ENCODE assay signal across 8 mouse cellular contexts in genomic region chr4:43478906-43479832, GRCm38 (mm10). TPM values are rescaled to one million over a fixed set of nuclear protein-coding genes. Genes with fewer than 3 reads are reported as not detected.
DNase-seq lines count a peak whose midpoint lies in the region; ATAC-seq and TF ChIP-seq lines count a peak whose summit lies in the region.

No protein-coding gene starts in this region.

- 44% methylated on average over 24 of the region's 24 CpGs for WGBS in heart, embryonic 12.5 days
- WGBS in limb, embryonic 13.5 days = 48% methylated on average over 24 of the region's 24 CpGs
- WGBS in thymus, adult 2 months = 35% methylated on average over 24 of the region's 24 CpGs

- no peaks in the 10 kb centered on the region; the same call in 1 of the 2 replicates for H3K4me1 ChIP-seq in heart, embryonic 12.5 days (replicated peaks)
- H3K4me1 ChIP-seq in limb, embryonic 13.5 days = 0 out of 2 replicates have a peak, but pooled peaks cover 4% of the 10 kb centered on the region
- H3K4me1 ChIP-seq in thymus, adult 2 months (replicated peaks; ENCODE audit: control insufficient read depth, insufficient read depth, low read length) = peaks cover 21% of the 10 kb centered on the region

- peak overlapping the region; percentile 48 for H3K4me2 ChIP-seq in heart, embryonic 12.5 days
- H3K4me2 ChIP-seq in limb, embryonic 13.5 days (replicated peaks) = peak overlapping the region; percentile 39
- peak overlapping the region; percentile 55 for H3K4me2 ChIP-seq in myocyte (ENCODE audit: low read depth)

- TF ChIP-seq CTCF in thymus, adult 2 months (IDR thresholded peaks at IDR 0.05; ENCODE audit: borderline replicate concordance, control insufficient read depth, extremely low read depth, insufficient read depth, low read length, poor library complexity) = peak; percentile 81; the same call in 1 of the 2 replicates

- H3K9me3 ChIP-seq in heart, embryonic 12.5 days (replicated peaks) = no peaks in the 10 kb centered on the region
- H3K9me3 ChIP-seq in limb, embryonic 13.5 days = no peaks in the 10 kb centered on the region

- TF ChIP-seq POLR2A in myocyte (IDR thresholded peaks at IDR 0.05; ENCODE audit: insufficient read length, low read depth) = no peak
- TF ChIP-seq POLR2A in thymus, adult 2 months (IDR thresholded peaks at IDR 0.05; ENCODE audit: control insufficient read depth, extremely low read depth, insufficient read depth, low read length, poor library complexity) = no peak

- no peaks in the 10 kb centered on the region for H3K36me3 ChIP-seq in heart, embryonic 12.5 days
- no peaks in the 10 kb centered on the region for H3K36me3 ChIP-seq in limb, embryonic 13.5 days
- no peaks in the 10 kb centered on the region for H3K36me3 ChIP-seq in myocyte (ENCODE audit: control insufficient read depth, insufficient read depth)
- no peaks in the 10 kb centered on the region for H3K36me3 ChIP-seq in thymus, adult 2 months (ENCODE audit: control insufficient read depth, insufficient read depth, low read length)

- H3ac ChIP-seq in myocyte (ENCODE audit: control insufficient read depth, insufficient read length) = no peak overlapping the region

- peaks cover 4% of the 10 kb centered on the region; the same call in 1 of the 2 replicates for H3K27me3 ChIP-seq in heart, embryonic 12.5 days (replicated peaks)
- H3K27me3 ChIP-seq in limb, embryonic 13.5 days = no peaks in the 10 kb centered on the region
- H3K27me3 ChIP-seq in myocyte (ENCODE audit: control insufficient read depth, insufficient read depth, insufficient read length) = no peaks in the 10 kb centered on the region
- no peaks in the 10 kb centered on the region for H3K27me3 ChIP-seq in thymus, adult 2 months (ENCODE audit: control insufficient read depth, insufficient read depth, low read length)

- ATAC-seq in frontal cortex, adult (ENCODE audit: low TSS enrichment) = no peak
- no peak for ATAC-seq in heart, embryonic 12.5 days (ENCODE audit: insufficient number of reproducible peaks, low FRiP score)
- no peak for ATAC-seq in limb, embryonic 13.5 days (ENCODE audit: low FRiP score, low read depth)

- H3K4me3 ChIP-seq in heart, embryonic 12.5 days = peak overlapping the region; percentile 8; the same call in 1 of the 2 replicates
- H3K4me3 ChIP-seq in limb, embryonic 13.5 days = no peak overlapping the region
- no peak overlapping the region for H3K4me3 ChIP-seq in myocyte
- peak overlapping the region; percentile 21 for H3K4me3 ChIP-seq in thymus, adult 2 months (ENCODE audit: control insufficient read depth, insufficient read depth, low read length)

- no peak overlapping the region for H3K9ac ChIP-seq in heart, embryonic 12.5 days
- no peak overlapping the region for H3K9ac ChIP-seq in limb, embryonic 13.5 days

- H3K27ac ChIP-seq in heart, embryonic 12.5 days (ENCODE audit: poor library complexity, severe bottlenecking) = no peak overlapping the region
- no peak overlapping the region for H3K27ac ChIP-seq in limb, embryonic 13.5 days
- H3K27ac ChIP-seq in thymus, adult 2 months (ENCODE audit: control insufficient read depth, insufficient read depth, low read length) = peak overlapping the region; percentile 77

- peak; percentile 25 to 39 for DNase-seq in frontal cortex, postnatal 25 days (ENCODE audit: low spot score in 2 of 2)
- peak; percentile 56 to 70 for DNase-seq in CD8-positive naive resting alpha-beta T cell, adult 2 months (ENCODE audit: low read depth in 2 of 2, low spot score in 2 of 2)
- DNase-seq in cerebellum, postnatal 36 days = peak; percentile 43 to 49
- DNase-seq in thymus, adult 2 months = peak; percentile 82

- no peaks in the 10 kb centered on the region for H3K79me2 ChIP-seq in myocyte (ENCODE audit: control insufficient read depth, insufficient read depth)

TF ChIP-seq in myocyte, 11 proteins besides CTCF, POLR2A, EP300 and RAD21:
- no peak for TF ChIP-seq SRF (IDR thresholded peaks at IDR 0.05; ENCODE audit: control insufficient read depth, insufficient read length, low read depth)
- TF ChIP-seq TCF3 (IDR thresholded peaks at IDR 0.05; ENCODE audit: insufficient read length, low read depth) = no peak
- no peak for TF ChIP-seq CEBPB (IDR thresholded peaks at IDR 0.05; ENCODE audit: insufficient read depth, poor library complexity, severe bottlenecking)
- TF ChIP-seq MAX (IDR thresholded peaks at IDR 0.05; ENCODE audit: low read depth) = no peak
- TF ChIP-seq USF1 (IDR thresholded peaks at IDR 0.05; ENCODE audit: low read depth) = no peak
- no peak for TF ChIP-seq TCF12 (IDR thresholded peaks at IDR 0.05; ENCODE audit: insufficient read depth, poor library complexity, severe bottlenecking)
- TF ChIP-seq POLR2AphosphoS2 (IDR thresholded peaks at IDR 0.05; ENCODE audit: insufficient read length, low read depth) = no peak
- TF ChIP-seq E2F4 (IDR thresholded peaks at IDR 0.05; ENCODE audit: insufficient read depth) = no peak

RNA-seq across cellular contexts. Expression of gene Sit1, which starts 4.4 kb away (rescaled TPM):
- polyA plus RNA-seq in heart, embryonic 12.5 days (2016; fragmentation: Nextera tagmentation; extraction: Ambion mirVana) = not detected in 2 replicates
- polyA plus RNA-seq in limb, embryonic 13.5 days (2015; fragmentation: Nextera tagmentation; extraction: Ambion mirVana) = not detected in 2 replicates
- polyA plus RNA-seq in myocyte (2012; fragmentation: generic; extraction: Trizol) = not detected
- 187 and 239 TPM in 2 replicates for polyA plus RNA-seq in thymus, adult 2 months (2012; rRNA removed)

RNA-seq across cellular contexts. Expression of gene Ccdc107, which starts 13.5 kb away (rescaled TPM):
- polyA plus RNA-seq in heart, embryonic 12.5 days (2016; fragmentation: Nextera tagmentation; extraction: Ambion mirVana) = 63.6 and 66.4 TPM in 2 replicates
- polyA plus RNA-seq in limb, embryonic 13.5 days (2015; fragmentation: Nextera tagmentation; extraction: Ambion mirVana) = 71.6 and 74.3 TPM in 2 replicates
- 111 TPM for polyA plus RNA-seq in myocyte (2012; fragmentation: generic; extraction: Trizol)
- polyA plus RNA-seq in thymus, adult 2 months (2012; rRNA removed) = 330 and 367 TPM in 2 replicates

RNA-seq across cellular contexts. Expression of gene Arhgef39, which starts 20.3 kb away (rescaled TPM):
- 37.7 and 38.7 TPM in 2 replicates for polyA plus RNA-seq in heart, embryonic 12.5 days (2016; fragmentation: Nextera tagmentation; extraction: Ambion mirVana)
- 43.8 and 47.3 TPM in 2 replicates for polyA plus RNA-seq in limb, embryonic 13.5 days (2015; fragmentation: Nextera tagmentation; extraction: Ambion mirVana)
- polyA plus RNA-seq in myocyte (2012; fragmentation: generic; extraction: Trizol) = 5.7 TPM
- 105 and 108 TPM in 2 replicates for polyA plus RNA-seq in thymus, adult 2 months (2012; rRNA removed)

RNA-seq across cellular contexts. Expression of gene Cd72, which starts 24.7 kb away (rescaled TPM):
- polyA plus RNA-seq in heart, embryonic 12.5 days (2016; fragmentation: Nextera tagmentation; extraction: Ambion mirVana) = 0.82 and 2.0 TPM in 2 replicates
- 3.0 and 4.2 TPM in 2 replicates for polyA plus RNA-seq in limb, embryonic 13.5 days (2015; fragmentation: Nextera tagmentation; extraction: Ambion mirVana)
- polyA plus RNA-seq in myocyte (2012; fragmentation: generic; extraction: Trizol) = 0.74 TPM
- 9.8 and 10.8 TPM in 2 replicates for polyA plus RNA-seq in thymus, adult 2 months (2012; rRNA removed)

RNA-seq across cellular contexts. Expression of gene Car9, which starts 27.6 kb away (rescaled TPM):
- 1.6 and 2.0 TPM in 2 replicates for polyA plus RNA-seq in heart, embryonic 12.5 days (2016; fragmentation: Nextera tagmentation; extraction: Ambion mirVana)
- polyA plus RNA-seq in limb, embryonic 13.5 days (2015; fragmentation: Nextera tagmentation; extraction: Ambion mirVana) = 2.3 and 3.3 TPM in 2 replicates
- polyA plus RNA-seq in myocyte (2012; fragmentation: generic; extraction: Trizol) = 10.7 TPM
- 2.5 and 2.9 TPM in 2 replicates for polyA plus RNA-seq in thymus, adult 2 months (2012; rRNA removed)

Comparison
In these comparisons a context has a peak if more than half of its experiments do, and no peak if none do; other contexts are left out.
1. DNase-seq: peak in every context shown above with its lines; median percentile 82 in thymus, adult 2 months; 63 in CD8-positive naive resting alpha-beta T cell, adult 2 months; 46 in cerebellum, postnatal 36 days; 32 in frontal cortex, postnatal 25 days.
2. H3K4me3 ChIP-seq: peak in heart, embryonic 12.5 days (single experiment) and thymus, adult 2 months (single experiment); none in limb, embryonic 13.5 days (single experiment) and myocyte (single experiment).
3. RNA of gene Sit1, which starts 4.4 kb away (polyA plus RNA-seq): 187 to 239 TPM in thymus, adult 2 months; not detected in heart, embryonic 12.5 days, not detected in limb, embryonic 13.5 days and not detected in myocyte (single experiment); every median in the first group is over 100 times any median in the second.
4. Peak in every context shown above with its lines, with median percentiles within 50 percentile points of each other: H3K4me2 ChIP-seq.